Mouse (Mus musculus): ENCODE results near the gene Csrnp2. TPM values are rescaled to one million over a fixed set of nuclear protein-coding genes. Genes with fewer than 3 reads are reported as not detected.

Csrnp2 gene
- total and polyA plus RNA-seq, 3 experiments, result 2.3 to 3.5 (median 2.3) TPM

DNA sequence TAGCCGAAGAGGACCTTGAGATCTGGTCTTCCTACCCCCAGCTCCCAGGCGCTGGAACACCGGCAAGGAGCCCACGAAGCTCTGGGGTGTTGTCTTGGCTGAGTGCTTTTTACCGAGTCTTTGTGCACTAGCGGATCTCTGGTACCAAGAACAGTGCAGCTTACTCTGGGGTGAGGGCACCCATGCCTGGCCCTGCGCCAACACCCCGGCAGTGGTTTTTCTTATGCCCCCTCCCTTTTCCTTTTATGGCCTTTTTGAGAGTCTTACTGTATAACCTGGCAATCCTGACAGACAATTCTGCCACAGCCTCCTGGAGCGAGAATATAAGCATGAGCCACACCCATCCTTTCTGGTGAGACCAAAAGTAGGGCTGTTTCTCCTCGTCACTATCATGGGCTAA, 16.9 kb downstream of the Csrnp2 start:
- TF ChIP-seq MXI1 (IDR thresholded peaks at IDR 0.05; ENCODE audit: low read depth, low read length), result no peak
- TF ChIP-seq USF1 (IDR thresholded peaks at IDR 0.05; ENCODE audit: low read depth, low read length), result no peak
- TF ChIP-seq ZNF384 (IDR thresholded peaks at IDR 0.05; ENCODE audit: low read depth, low read length), result no peak
- no peak for TF ChIP-seq TCF12 (IDR thresholded peaks at IDR 0.05; ENCODE audit: low read depth, low read length)
- no peak for TF ChIP-seq CTCF (conservative IDR thresholded peaks at IDR 0.05 in 1 of 2, IDR thresholded peaks at IDR 0.05 in 1 of 2; ENCODE audit: low read depth in 2 of 2, low read length in 2 of 2)
- TF ChIP-seq MAFK (IDR thresholded peaks at IDR 0.05; ENCODE audit: insufficient replicate concordance, low read length), result no peak
- TF ChIP-seq RAD21 (IDR thresholded peaks at IDR 0.05; ENCODE audit: low read depth, low read length), result no peak
- no peak for TF ChIP-seq ZKSCAN1 (IDR thresholded peaks at IDR 0.05; ENCODE audit: borderline replicate concordance, low read depth, low read length)
- no peak for TF ChIP-seq MEF2A (IDR thresholded peaks at IDR 0.05; ENCODE audit: borderline replicate concordance, low read depth, low read length)
- Histone ChIP-seq H3K27ac (ENCODE audit: insufficient read depth, low read depth) (no peak overlapping the region), H3K4me3 (replicated peaks in 1 of 3; ENCODE audit: low read depth in 2 of 3, low read length in 2 of 3, poor library complexity in 1 of 3) (no peak overlapping the region), H3K9me3 (replicated peaks; ENCODE audit: low read length) (no peaks in the 10 kb centered on the region), H3K79me2 (replicated peaks; ENCODE audit: control insufficient read depth, extremely low read depth, insufficient read depth, poor library complexity, severe bottlenecking) (no peaks in the 10 kb centered on the region), H3K27me3 (replicated peaks) (no peaks in the 10 kb centered on the region), H3K4me2 (ENCODE audit: insufficient read depth, low read depth, poor library complexity, severe bottlenecking) (no peak overlapping the region), H3K9ac (ENCODE audit: insufficient read depth, low read depth) (no peak overlapping the region), H3K36me3 (replicated peaks in 1 of 2; ENCODE audit: control insufficient read depth in 1 of 2, insufficient read depth in 1 of 2, low read length in 1 of 2) (peaks cover 76 to 97% of the 10 kb centered on the region in 2 experiments), H3K4me1 (ENCODE audit: control insufficient read depth in 1 of 2, insufficient read depth in 2 of 2) (no peaks in the 10 kb centered on the region)
- in situ Hi-C loops (cut with MboI; ENCODE audit: low pct_ligation_motif_present, low pct_unique_long_range_greater_than_20kb, low sequenced_read_pairs) (no loop called here), dilution Hi-C loops (cut with MboI; ENCODE audit: extremely low pct_ligation_motif_present, extremely low pct_unique_long_range_greater_than_20kb, low sequenced_read_pairs) (no loop called here)
- DNase-seq (ENCODE audit: extremely low read depth), result no peak

- peaks cover 59 to 85% of the 10 kb centered on the region in 2 experiments for H3K36me3 ChIP-seq (replicated peaks in 1 of 2; ENCODE audit: control insufficient read depth in 1 of 2, insufficient read depth in 1 of 2, low read length in 1 of 2)
- no peak overlapping the region for H3K4me2 ChIP-seq (ENCODE audit: insufficient read depth, low read depth, poor library complexity, severe bottlenecking)
- TF ChIP-seq EP300 (IDR thresholded peaks at IDR 0.05; ENCODE audit: low read length), result no peak
- TF ChIP-seq USF2 (conservative IDR thresholded peaks at IDR 0.05; ENCODE audit: low read depth, low read length), result no peak
- TF ChIP-seq KAT2A (IDR thresholded peaks at IDR 0.05; ENCODE audit: insufficient replicate concordance, low read length), result no peak
- TF ChIP-seq SIN3A (IDR thresholded peaks at IDR 0.05; ENCODE audit: low read length), result no peak
- no peak for TF ChIP-seq ZMIZ1 (IDR thresholded peaks at IDR 0.05; ENCODE audit: low read depth, low read length)
- no peak for TF ChIP-seq TCF12 (IDR thresholded peaks at IDR 0.05; ENCODE audit: low read depth, low read length)
- TF ChIP-seq ZNF384 (IDR thresholded peaks at IDR 0.05; ENCODE audit: low read depth, low read length), result no peak
- no peak for TF ChIP-seq MYC (IDR thresholded peaks at IDR 0.05; ENCODE audit: low read depth, low read length)
- TF ChIP-seq E2F4 (IDR thresholded peaks at IDR 0.05; ENCODE audit: insufficient replicate concordance, low read depth, low read length), result no peak
- no peak for TF ChIP-seq POLR2AphosphoS2 (IDR thresholded peaks at IDR 0.05; ENCODE audit: low read depth, low read length)
- no peak for TF ChIP-seq MAZ (IDR thresholded peaks at IDR 0.05; ENCODE audit: low read depth, low read length)
- no peak for TF ChIP-seq JUND (conservative IDR thresholded peaks at IDR 0.05; ENCODE audit: low read depth, low read length)
- TF ChIP-seq NELFE (IDR thresholded peaks at IDR 0.05; ENCODE audit: low read depth, low read length), result no peak
- TF ChIP-seq NRF1 (IDR thresholded peaks at IDR 0.05; ENCODE audit: low read depth, low read length), result no peak
- no peak for TF ChIP-seq BHLHE40 (IDR thresholded peaks at IDR 0.05; ENCODE audit: low read depth, low read length)
- no peak for TF ChIP-seq HCFC1 (IDR thresholded peaks at IDR 0.05; ENCODE audit: low read depth, low read length)
- no peak for TF ChIP-seq ZC3H11A (IDR thresholded peaks at IDR 0.05; ENCODE audit: low read depth, low read length)
- TF ChIP-seq ELF1 (IDR thresholded peaks at IDR 0.05; ENCODE audit: low read depth, low read length), result no peak
- no peak for TF ChIP-seq CHD2 (IDR thresholded peaks at IDR 0.05; ENCODE audit: low read length)
- no peak for TF ChIP-seq POLR2A (IDR thresholded peaks at IDR 0.05; ENCODE audit: low read depth, low read length)
- H3K79me2 ChIP-seq (replicated peaks; ENCODE audit: control insufficient read depth, extremely low read depth, insufficient read depth, poor library complexity, severe bottlenecking), result peaks cover 9% of the 10 kb centered on the region; the same call in 1 of the 2 replicates
- H3K9me3 ChIP-seq (replicated peaks; ENCODE audit: low read length), result no peaks in the 10 kb centered on the region
- peaks cover 4 to 18% of the 10 kb centered on the region in 2 experiments; a peak in 2 of 4 replicates for H3K4me1 ChIP-seq (ENCODE audit: control insufficient read depth in 1 of 2, insufficient read depth in 2 of 2)
- in situ Hi-C loops (cut with MboI; ENCODE audit: low pct_ligation_motif_present, low pct_unique_long_range_greater_than_20kb, low sequenced_read_pairs), result no loop called here
- no peak overlapping the region for H3K4me3 ChIP-seq (replicated peaks in 1 of 3; ENCODE audit: low read depth in 2 of 3, low read length in 2 of 3, poor library complexity in 1 of 3)
- dilution Hi-C loops (cut with MboI; ENCODE audit: extremely low pct_ligation_motif_present, extremely low pct_unique_long_range_greater_than_20kb, low sequenced_read_pairs), result no loop called here
- H3K27ac ChIP-seq (ENCODE audit: insufficient read depth, low read depth), result no peak overlapping the region
- no peak for DNase-seq (ENCODE audit: extremely low read depth)
- H3K9ac ChIP-seq (ENCODE audit: insufficient read depth, low read depth), result no peak overlapping the region
- H3K27me3 ChIP-seq (replicated peaks), result no peaks in the 10 kb centered on the region
Measured at GRCm38 (mm10) chr15:100473926-100474503, 21.3 kb downstream of the Csrnp2 start.

All from CH12.LX (cell line).